Mouse (Mus musculus): ENCODE measurements around the gene Zfp94.

DNA sequence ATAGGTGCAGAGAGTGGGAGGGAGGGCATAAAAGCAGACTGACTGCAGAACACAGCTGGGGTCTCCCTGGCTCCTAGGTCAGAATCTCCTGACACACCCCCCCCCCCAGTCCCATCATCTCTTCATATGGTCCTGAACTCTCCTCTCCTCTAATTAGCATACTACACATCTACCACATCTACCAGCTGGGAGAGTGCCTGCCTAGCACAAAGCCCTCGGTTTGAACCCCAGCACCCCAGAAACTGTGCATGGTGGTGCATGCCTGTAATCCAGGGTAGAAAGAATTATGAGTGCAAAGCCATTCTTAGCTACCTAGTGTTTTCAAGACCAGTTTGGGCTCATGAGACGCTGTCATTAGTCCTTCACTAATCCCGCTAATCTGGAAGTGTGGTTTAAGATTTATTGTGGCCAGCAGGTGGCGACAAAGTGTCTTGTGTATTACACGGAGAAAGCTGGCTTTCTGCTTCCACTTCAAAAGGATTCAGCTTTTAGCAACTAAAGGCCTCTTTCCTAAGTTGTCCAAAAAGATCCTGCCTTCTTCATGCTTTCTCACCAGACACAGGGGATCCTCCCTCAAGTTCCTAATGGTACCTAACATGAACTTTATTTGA lies 19.3 kb upstream of the Zfp94 start:
- TF ChIP-seq POLR2A (IDR thresholded peaks at IDR 0.05; ENCODE audit: extremely low read depth, insufficient read depth, low read length) = no peak
- TF ChIP-seq CTCF (IDR thresholded peaks at IDR 0.05; ENCODE audit: low read depth, low read length) = peak; percentile 25; the same call in 1 of the 2 replicates

Data from liver, adult 2 months (tissue).